Mouse (Mus musculus): ENCODE results near the gene Iqck.

Iqck gene

DNA sequence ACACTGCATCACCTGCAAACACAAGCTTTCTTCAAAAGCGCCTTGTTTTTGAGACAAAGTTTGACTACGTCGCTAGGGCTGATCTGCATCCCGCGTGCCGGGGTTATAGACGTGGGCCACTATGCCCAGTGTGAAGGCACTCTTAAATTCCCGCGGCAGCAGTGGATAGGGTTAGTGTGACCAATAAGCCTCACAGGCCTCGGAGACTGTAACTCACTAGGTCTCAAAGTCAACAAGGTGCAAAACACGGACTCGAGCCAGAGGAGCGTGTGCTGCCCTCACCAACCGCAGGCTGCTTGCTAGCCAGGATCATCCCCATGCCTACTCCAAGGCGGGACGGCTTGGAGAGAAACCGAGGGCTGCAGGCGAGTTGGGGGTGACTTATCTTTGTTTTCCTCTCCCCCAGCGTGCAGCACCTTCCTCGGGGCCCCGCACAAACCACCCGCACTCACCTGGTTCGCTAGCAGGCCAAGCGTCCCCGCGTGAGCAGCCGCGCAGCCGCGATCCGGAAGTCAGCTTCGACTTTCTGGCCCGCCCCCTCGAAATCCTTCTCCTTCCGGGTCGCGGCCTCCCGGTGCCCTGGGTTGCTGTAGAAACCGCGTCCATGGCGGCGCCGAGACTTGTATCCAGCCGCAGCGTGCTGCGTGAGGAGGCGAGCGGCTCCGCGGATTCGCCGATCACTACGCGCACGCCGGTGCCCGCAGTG is at the start of gene Iqck:
TSS of gene Iqck (plus strand) at position 582 of the 706 bp plus-strand sequence.
- under 1% methylated on average over 57 of the region's 57 CpGs for WGBS

DNA sequence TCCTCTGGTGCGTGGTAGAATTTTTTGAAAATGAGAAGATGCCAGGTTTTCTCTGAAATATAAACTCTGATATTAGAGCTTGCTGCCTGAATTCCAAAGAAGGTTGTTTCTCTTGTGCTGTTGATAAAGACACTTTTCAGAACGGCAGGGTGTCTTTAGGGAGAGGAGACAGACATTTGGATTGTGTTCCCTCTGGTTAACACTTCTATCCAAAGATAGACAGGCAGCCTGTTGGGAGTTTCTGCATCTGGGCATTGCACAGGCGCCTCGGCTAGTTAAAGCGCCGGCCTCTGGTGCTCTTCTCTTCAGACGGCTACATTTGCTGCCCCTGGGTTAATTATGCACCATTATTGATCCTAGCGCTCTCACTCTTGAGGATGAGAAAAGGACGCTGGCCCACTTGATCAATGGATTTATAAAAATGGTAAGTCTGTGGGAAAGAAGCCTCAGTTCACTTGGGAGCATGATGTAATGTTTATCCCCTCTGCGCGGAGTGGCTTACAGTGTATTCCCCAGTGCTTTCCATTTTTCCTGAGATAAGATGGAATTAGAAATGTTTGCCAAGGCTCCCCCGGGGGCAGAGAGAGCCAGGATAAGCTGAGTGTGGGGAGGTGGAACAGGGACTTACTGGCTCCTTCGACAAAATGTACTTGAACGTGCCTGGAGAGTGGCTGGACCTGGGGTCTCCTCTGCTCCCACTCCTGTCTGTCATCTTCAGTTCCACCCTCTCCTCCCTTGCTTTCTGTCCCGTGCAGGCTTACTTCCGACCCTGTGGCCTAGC is 48.7 kb upstream of the Iqck start:
- 47% methylated on average over 16 of the region's 16 CpGs for WGBS

DNA sequence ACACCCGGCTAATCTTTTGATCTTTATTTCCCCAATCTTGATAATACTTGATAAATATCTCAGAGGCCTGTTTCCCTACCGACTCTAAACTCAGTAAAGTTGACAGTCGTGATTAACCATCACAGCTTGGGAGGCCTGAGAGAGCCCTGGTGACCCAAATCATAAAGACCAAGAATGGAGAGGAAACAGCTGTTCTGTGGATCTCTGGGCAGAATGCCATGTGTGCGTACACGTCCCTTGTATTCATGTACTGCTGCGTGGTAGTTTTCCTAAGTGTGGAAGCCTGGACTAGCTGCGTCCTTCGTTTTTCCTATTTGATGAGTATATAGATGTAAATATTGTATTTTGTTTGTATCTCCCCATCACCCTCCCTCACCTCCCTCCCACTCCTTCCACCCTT is 47.7 kb upstream of the Iqck start:
- 54% methylated on average over 8 of the region's 8 CpGs for WGBS

DNA sequence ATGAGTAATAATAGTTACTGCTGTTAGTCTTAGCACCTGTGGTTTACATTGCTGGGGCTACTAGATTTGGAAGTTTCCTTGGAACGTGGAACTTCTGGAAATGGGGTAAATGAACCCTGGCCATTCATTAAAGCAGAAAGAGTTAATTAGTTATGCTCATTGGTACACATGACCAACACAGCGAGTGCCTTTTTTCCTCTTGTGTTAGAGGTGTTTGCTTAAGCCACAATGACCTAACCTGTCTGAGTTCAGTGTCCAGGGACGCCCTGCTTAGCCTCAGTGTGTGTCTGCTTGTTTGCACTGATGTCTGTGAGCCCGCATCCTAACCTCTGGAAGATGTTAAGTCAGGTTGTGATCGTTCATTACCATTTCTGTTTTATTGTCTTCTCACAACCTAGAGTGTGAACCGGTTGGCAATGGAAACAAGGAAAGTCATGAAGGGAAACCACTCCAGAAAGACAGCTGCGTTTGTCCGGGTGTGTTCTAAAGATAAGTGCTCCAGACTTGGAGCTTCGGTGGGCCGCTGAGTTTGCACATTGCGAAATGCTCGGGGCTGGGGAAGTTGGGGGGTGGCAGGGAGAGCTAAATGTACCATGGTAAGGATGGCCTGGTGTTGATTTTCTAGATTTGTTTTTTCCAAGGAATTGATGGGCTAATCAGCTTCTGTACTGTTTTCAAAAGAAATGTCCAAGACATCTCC is 44.0 kb upstream of the Iqck start:
- WGBS = 72% methylated on average over 12 of the region's 12 CpGs

DNA sequence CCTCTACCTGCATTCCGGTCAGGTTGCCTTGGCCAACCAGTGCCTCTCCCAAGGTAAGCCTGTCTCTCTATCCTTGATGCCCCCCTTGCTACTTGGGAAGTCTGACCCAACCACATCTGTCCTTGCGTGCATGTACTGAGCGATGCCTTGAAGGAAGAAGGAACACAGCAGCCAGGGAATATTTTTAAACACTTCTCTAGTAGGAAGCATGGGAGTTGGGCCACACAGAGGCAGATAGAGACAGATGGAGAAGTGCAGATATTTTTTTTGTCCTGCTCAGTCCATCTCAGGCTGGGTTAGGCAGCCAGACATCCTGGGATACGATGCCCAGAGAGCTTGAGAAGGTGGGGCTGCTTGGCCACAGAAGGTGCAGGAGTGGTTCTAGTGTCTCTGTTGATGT is 42.0 kb upstream of the Iqck start:
- 63% methylated on average over 4 of the region's 4 CpGs for WGBS

DNA sequence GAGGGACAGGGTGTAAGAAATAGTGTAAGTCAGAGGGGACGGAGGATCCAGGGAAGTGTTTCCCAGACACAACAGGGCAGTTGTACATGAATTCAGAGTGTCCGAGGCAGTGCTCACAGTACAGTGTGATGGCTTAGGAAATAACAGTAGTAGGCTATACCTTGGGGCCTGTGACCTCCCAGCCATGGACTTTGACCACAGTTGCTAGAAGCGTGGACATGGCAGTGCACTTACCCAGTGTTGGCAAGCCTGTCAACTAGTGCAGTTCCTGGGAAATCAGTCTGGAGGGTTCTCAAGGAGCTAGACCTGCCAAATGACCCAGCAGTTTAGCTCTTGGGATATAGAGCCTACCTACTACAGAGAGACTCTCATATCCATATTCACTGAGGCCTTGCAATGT is 39.3 kb upstream of the Iqck start:
- WGBS = 98% methylated on average over 3 of the region's 3 CpGs

DNA sequence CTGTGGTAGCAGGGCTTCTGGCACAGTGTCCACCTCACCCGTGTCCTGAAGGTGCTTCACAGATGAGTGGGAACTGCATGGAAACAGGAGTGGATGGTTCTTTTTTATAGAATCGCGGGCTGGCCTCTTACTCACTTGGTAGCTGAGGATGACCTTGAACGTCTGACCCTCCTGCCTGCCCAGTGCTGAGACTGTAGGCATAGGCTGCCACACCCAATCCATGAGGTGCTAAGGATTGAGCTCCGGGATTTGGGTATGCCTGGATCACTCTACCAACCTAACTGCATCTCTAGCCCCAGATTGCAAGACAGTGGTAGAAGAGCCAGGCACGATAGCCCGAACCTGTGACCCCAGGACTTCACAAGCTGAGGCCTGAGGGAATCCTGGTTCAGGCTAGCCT is 37.8 kb upstream of the Iqck start:
- 96% methylated on average over 7 of the region's 7 CpGs for WGBS

DNA sequence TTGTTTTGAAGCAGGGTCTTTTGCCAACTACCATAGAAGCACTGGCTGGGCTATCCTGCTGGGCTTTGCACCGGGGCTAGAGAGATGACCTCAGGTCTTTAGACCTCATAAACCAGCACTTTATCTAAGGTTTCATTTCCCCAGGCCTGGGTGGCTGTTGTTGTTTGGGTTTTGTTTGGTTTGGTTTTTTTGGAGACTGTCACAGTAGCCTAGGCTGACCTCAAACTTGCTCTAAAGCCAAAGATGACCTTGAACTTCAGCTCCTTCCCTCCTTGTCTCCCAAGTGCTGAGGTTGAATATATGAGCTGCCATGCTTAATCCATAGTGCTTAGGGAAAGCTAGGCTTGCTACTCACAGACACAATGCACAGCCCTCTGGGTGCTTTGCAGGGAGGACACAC is 35.9 kb upstream of the Iqck start:
- 74% methylated on average over 1 of the region's 1 CpGs for WGBS

DNA sequence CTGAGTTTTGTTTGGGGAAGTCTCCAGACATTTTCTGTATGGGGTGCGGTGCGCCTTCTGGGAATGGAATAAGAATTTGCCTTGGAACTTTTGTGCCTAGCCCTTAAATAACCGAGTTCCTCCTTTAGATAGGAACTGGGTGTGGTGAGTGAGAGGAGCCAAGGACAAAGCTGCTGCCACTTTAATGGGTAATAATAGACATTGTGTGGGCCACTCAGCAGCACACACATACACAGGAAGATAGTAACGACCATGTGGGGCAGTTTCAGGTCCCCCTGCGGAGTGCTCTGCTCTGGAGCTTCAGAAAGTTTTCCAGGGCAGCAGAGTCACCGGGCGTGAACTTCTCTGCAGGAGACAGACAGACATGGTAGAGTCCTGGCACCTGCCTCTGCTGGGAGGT is 34.2 kb upstream of the Iqck start:
- WGBS = 48% methylated on average over 7 of the region's 7 CpGs

DNA sequence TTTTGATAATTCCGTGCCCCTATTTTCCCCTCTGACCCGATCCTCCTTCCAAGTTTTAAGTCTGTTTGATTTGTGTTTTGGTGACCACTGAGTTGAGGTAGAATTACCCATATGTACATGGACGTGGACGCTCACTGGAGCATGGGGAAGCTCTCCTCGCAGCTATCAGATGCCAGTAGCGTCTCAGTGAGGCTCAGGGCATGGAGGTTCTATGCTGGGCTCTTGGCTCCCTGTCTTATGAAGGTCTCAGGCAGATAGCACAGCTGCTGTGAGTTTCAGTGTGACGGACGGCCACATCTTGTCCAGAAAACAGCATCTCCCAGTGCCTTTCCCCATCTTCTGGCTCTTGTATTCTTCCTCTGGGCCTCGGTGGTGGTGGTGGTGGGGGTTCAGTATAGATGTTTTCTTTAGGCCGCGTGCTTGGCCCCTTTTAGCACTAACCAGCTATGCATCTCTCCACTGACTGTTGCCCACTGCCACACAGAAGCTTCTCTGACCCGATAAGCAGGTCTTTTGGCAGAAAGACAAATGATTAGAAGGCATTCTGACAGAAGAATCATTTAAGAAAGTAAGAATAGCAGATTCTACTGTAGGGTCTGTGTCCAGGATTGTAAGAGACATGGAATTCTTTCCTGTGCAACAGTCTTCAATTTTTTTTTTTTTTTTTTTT is 33.5 kb upstream of the Iqck start:
- 89% methylated on average over 12 of the region's 12 CpGs for WGBS

DNA sequence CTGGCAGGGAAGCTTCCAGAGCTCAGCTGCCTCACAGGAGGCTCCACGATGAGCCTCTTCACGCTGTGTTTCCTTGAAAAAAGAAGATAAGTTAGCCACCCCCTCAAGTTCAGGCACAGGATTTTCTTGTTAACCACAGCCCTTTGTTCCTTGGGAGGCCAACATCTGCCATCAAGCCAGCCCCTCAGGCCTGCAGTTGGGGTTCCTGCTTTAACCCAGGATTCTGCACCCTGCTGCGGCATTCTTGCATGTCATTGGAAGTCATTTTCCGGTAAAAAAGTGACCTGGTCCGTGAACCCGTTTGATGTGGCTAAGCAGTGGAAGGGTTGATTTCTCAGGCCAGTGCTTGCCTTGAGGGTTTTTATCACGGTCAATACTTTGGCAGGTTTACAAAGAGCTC is 31.1 kb upstream of the Iqck start:
- WGBS = 75% methylated on average over 7 of the region's 7 CpGs

DNA sequence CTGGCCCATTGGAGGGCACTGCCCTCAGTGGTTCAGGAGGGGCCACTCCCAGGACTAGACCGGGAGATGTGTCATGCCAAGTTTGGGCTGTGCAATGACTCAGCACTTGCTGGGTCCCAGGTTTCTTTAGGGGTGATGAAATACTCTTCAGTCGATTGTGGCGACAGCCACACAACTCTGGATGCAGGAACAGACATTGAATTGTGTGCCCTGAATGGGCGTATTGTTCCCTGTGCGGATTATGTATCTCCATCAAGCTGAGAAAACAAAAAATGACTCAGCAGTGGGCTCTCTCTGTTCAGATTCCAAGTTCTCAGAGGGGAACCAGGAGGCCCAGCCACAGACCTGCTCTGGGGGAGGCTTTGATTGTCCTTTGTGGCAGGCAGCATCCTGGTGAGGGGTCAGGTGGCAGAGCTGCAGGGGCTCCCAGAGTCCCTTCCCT is 27.6 kb upstream of the Iqck start:
- 31% methylated on average over 5 of the region's 5 CpGs for WGBS

DNA sequence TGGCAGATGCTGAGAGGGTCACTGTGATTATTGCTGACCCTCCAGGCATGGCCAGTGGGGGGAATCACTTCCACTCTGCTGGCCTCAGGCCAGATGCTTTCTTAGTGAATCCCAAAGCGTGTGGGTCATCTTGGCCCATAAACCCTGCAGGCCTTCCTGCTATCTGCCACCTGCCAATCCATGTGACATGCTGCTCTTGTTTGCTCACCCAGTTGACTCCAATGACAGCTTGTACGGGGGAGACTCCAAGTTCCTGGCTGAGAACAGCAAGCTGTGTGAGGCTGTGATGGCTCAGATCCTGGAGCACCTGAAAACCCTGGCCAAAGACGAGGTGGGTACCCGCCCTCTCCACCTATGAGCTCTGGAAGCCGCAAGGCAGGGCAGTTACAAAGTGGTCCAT is 17.7 kb upstream of the Iqck start:
- 87% methylated on average over 5 of the region's 5 CpGs for WGBS

DNA sequence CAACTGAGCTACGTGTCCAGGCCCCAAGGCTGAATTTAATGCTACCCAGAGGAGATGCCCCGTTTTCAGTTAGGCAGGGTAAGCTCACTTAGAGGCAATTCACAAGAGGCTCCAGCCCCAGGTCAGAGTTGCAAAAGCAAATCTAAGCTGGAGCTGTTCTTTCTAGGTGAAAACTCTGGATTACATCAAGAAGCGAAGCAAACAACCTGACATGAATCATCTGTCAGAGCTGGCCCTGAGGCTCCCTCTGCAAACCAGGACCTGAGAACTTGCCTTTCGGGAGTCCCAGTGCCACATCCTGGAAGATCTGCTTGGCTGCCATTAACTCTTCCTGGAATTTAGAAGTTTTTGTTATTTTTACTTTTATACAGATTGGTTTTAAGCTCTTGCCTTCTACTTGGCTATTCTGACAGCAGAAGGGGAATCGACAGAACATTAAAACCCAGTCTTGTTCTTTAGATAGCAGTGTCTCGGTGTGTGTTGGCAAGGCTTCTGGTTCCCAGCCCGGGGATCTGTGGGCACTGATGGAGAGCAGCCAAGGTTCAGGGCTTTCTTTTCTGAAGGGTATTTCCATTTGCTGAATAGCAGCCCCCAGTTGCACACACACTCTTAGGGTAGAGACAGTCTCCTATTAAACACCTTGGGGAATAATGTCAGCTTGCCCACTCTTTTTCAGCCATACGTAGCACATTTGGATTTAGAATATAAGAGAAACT is 14.4 kb upstream of the Iqck start:
- WGBS = 32% methylated on average over 8 of the region's 8 CpGs

DNA sequence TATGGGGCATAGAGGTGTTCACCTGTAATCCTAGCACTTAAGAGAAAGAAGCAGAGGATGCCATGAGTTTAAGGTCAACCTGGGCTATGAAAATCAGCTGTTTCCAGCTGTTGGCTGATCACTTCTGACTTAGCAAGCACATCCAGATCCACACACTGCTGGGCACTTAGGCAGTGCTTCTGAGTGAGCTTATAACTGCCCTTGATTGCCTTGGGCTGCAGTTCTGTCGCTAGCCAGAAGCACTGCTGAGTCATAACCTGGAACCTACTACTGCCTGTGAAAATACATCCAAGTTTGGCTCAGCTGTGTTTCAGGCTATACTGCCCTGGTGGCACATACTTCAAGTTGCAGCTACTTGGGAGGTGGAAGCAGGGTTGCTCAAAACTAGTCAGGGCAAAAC is 13.8 kb upstream of the Iqck start:
- WGBS = 14% methylated on average over 1 of the region's 1 CpGs

DNA sequence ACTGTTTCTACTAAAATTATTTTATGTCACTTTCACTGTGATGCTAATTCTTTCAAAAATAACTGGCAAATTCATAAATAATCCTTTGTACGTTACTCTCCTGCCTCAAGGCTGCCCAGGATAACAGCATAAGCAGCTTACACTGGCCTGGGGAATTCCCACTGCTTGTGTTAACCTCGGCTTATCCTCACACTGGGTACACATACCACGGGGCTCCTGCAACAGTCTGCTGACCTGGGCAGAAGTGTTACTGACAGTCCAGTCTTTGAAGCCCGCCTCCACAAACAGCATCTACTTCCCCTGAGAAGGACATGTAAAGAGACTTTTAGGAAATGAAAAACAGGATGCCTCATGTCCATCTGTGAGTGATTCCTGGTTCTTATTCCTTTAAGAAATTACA is 12.6 kb upstream of the Iqck start:
- WGBS = 69% methylated on average over 4 of the region's 4 CpGs

DNA sequence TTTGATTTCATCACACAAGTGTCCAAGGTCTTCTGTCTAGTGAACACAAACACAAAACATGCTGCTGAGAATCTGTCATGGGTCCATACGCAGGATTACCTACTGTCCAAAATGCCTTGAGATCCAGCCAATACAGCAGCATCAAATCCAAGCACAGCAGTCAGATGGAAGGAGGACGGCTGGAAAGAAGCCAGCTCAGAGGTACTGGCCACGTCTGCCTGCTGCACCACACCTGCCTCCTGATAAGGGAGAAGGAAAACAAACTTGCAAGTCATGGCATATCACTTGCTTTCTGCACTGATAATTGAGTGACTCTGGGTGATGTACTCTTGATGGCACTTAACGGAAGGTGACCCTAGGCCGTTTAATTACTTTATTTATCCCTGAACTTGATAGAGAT is 10.4 kb upstream of the Iqck start:
- WGBS = 79% methylated on average over 5 of the region's 5 CpGs

DNA sequence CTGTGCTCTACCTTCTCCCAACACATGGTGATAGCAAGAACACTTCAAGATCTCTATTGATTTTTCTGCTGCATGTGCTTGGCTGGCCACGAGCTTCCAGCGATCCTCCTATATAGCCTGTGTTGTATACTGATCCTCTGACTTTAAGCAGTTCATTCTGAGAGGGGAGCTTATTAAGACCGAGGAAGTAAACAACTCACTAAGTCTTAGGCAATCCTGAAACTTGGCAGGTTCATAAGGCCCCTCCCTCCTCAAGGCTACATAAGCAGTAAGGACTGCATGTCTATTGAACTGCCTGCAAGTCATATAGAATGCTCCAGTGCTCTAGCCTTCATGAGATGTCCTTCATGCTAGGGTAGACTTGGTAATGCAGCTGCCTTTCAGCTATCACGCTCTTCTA is 9.2 kb upstream of the Iqck start:
- WGBS = 90% methylated on average over 4 of the region's 4 CpGs

DNA sequence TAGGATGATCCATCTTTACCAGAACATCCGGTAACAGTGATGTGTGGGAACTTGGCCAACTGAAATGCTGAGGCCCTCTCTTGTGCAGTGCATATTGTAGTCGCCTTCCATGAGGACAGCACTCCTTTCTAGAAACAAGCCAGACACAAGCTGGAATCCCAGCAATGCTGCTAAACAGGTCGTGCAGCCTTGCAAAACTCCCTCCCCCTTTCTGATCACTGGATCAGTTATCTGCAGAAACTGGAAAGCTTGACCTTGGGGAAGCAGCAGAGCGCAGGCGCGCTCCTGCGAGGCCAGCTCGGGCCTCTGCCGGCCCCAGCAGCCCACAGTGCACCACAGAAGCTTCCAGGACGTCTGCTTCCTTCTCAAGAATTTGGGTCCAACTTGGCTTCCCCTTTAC is 6.8 kb upstream of the Iqck start:
- WGBS = 80% methylated on average over 10 of the region's 10 CpGs

DNA sequence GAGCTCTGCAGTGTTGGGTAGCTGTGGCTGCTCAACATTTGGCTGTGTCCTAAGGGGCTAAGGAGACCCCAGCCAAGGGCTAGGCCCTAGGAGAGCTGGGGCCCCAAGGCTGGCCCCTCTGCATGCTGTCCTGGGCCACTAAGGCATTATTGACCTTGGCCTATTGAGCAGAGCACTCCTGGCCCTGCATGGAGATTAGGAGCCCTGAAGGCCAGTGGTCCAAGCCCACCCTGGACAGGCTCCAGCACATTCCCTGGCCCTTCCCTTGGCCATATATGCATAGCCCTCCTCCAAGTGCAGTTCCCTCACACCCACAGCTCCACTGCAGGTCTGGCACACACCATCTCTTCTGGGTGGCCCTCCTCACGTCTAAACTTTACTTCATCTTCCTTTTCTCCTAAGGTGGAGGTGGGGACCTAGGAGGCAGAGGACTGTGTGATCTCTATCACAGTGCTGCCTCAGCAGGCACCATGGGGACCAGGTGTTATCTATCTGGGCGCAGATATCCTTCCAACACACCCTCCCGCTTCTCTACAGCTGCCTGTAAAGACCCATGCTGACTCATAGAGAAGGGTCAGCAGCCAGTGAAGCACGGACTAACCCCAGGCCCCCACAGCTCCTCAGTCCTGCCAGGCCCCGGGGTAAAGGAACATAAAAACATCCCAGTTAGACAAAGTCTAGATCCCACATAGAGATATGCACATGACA is 5.9 kb upstream of the Iqck start:
- 81% methylated on average over 5 of the region's 5 CpGs for WGBS
